Mouse (Mus musculus) right cerebral cortex, postnatal 10 days (tissue): ENCODE data around the gene Tcf7l1.

ENCODE experiments used
- DNase-seq, 2 experiments: peaks; one replicate each; pipeline ENCODE4 v3.0.0; 2021; ENCODE audit warnings: low spot score in 2 of 2

Gene Tcf7l1

GRCm38 (mm10) chr6:72745781-72746180, 43.3 kb downstream of the Tcf7l1 start:
- no peak for DNase-seq

- no peak for DNase-seq
Observed at GRCm38 (mm10) chr6:72744144-72744800, 44.8 kb downstream of the Tcf7l1 start.

- DNase-seq = no peak
Observed at GRCm38 (mm10) chr6:72743624-72744041, 45.4 kb downstream of the Tcf7l1 start.

GRCm38 (mm10) chr6:72742331-72742730, 46.7 kb downstream of the Tcf7l1 start:
- DNase-seq = no peak

- peak in 1 of 2 experiments; percentile 39 for DNase-seq
Observed at GRCm38 (mm10) chr6:72740596-72741421, 48.2 kb downstream of the Tcf7l1 start.

GRCm38 (mm10) chr6:72736872-72737271, 52.2 kb downstream of the Tcf7l1 start:
- DNase-seq = no peak

GRCm38 (mm10) chr6:72735206-72735605, 53.8 kb downstream of the Tcf7l1 start:
- no peak for DNase-seq

GRCm38 (mm10) chr6:72733375-72733774, 55.7 kb downstream of the Tcf7l1 start:
- DNase-seq = no peak

- no peak for DNase-seq
Observed at GRCm38 (mm10) chr6:72732109-72732508, 56.9 kb downstream of the Tcf7l1 start.

GRCm38 (mm10) chr6:72730560-72730849, 58.5 kb downstream of the Tcf7l1 start:
- DNase-seq = peak; percentile 76 to 82

- DNase-seq = no peak
Observed at GRCm38 (mm10) chr6:72729831-72730559, 59.1 kb downstream of the Tcf7l1 start.

GRCm38 (mm10) chr6:72727826-72728225, 61.2 kb downstream of the Tcf7l1 start:
- DNase-seq = no peak

GRCm38 (mm10) chr6:72724494-72725180, 64.4 kb downstream of the Tcf7l1 start:
- DNase-seq = no peak

- no peak for DNase-seq
Observed at GRCm38 (mm10) chr6:72723731-72724385, 65.2 kb downstream of the Tcf7l1 start.

GRCm38 (mm10) chr6:72723143-72723542, 65.9 kb downstream of the Tcf7l1 start:
- no peak for DNase-seq

- no peak for DNase-seq
Observed at GRCm38 (mm10) chr6:72720852-72721251, 68.2 kb downstream of the Tcf7l1 start.

- DNase-seq = peak; percentile 67 to 72
Observed at GRCm38 (mm10) chr6:72714726-72715125, 74.3 kb downstream of the Tcf7l1 start.

GRCm38 (mm10) chr6:72714250-72714649, 74.8 kb downstream of the Tcf7l1 start:
- DNase-seq = no peak

GRCm38 (mm10) chr6:72711508-72712081, 77.5 kb downstream of the Tcf7l1 start:
- peak; percentile 62 to 74 for DNase-seq

- peak; percentile 64 to 68 for DNase-seq
Observed at GRCm38 (mm10) chr6:72710897-72711507, 78.1 kb downstream of the Tcf7l1 start.
